30 mouse cellular contexts compared by ENCODE assay signal in the genomic region with DNA sequence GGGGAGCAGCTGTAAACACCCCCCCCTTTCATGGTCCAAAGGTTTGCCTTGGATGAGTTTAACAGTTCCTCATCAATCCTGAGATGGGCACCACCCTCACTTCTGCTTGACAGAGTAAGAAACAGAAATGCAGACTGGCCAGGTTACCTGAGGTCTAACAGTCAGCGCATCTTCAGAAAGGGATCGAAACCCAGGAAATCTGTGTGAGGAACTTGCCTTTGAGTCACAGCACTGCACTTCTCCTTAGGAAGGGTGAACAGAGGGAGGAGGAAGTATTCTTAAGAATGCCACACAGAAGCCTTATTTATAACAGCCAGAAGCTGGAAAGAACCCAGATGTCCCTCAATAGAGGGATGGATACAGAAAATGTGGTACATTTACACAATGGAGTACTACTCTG. TPM values are rescaled to one million over a fixed set of nuclear protein-coding genes. Genes with fewer than 3 reads are reported as not detected.
A peak's percentile ranks its signal among the peaks of the same experiment; 100 is the strongest.
DNase-seq lines count a peak whose midpoint lies in the region; ATAC-seq and TF ChIP-seq lines count a peak whose summit lies in the region.
"Had no signal": no experiment of that assay in that cellular context is flagged by ENCODE, and none has a peak within 500 bp of the region (broad histone marks: within the 10 kb centered on the region; RNA-seq: fewer than 3 reads in every experiment).

No protein-coding gene starts in this region.

- DNase-seq in liver, adult 2 months (ENCODE audit: extremely low read depth, low read depth, low spot score): peak; percentile 26
- no peak for DNase-seq in liver, postnatal 0 days
- DNase-seq in kidney, postnatal 36 days: no peak
- no peak for DNase-seq in left cerebral cortex, postnatal 14 days (ENCODE audit: low spot score in 2 of 2)
- no peak for DNase-seq in cerebellum, adult 9-11 months
- DNase-seq: adrenal gland, adult 2 months; adrenal gland, postnatal 10 days; adrenal gland, postnatal 25 days; B cell, adult 2 months; cerebellum, adult 11-12 months; cerebellum, adult 2 months; cerebellum, adult 9-10 months; cerebellum, postnatal 14 days; cerebellum, postnatal 36 days; forebrain, postnatal 0 days had no signal

- no peaks in the 10 kb centered on the region for H3K9me3 ChIP-seq in liver, postnatal 0 days (ENCODE audit: low read length)
- H3K9me3 ChIP-seq: embryonic facial prominence, embryonic 10.5 days; embryonic facial prominence, embryonic 12.5 days; forebrain, embryonic 13.5 days; forebrain, embryonic 15.5 days; G1E had no signal

- H3K27me3 ChIP-seq in liver, adult 2 months (ENCODE audit: control insufficient read depth, insufficient read depth, low read length): no peaks in the 10 kb centered on the region
- no peaks in the 10 kb centered on the region for H3K27me3 ChIP-seq in liver, postnatal 0 days (ENCODE audit: insufficient read depth, low read length)
- H3K27me3 ChIP-seq: CH12.LX; embryonic facial prominence, embryonic 12.5 days; forebrain, embryonic 13.5 days; forebrain, embryonic 15.5 days had no signal

- no peak for ATAC-seq in liver, postnatal 0 days
- ATAC-seq in granulocyte monocyte progenitor cell, adult 5-6 weeks (replicated peaks; ENCODE audit: poor library complexity, severe bottlenecking): peak; percentile 96
- ATAC-seq in megakaryocyte progenitor cell, adult 5-6 weeks (replicated peaks; ENCODE audit: poor library complexity): peak; percentile 91
- ATAC-seq in neutrophil, adult 5-6 weeks (ENCODE audit: extremely low read depth, insufficient number of reproducible peaks, low FRiP score, poor library complexity, severe bottlenecking): peak; percentile 23; the same call in 1 of the 2 replicates
- ATAC-seq: activated CD4-positive, CD25-positive, alpha-beta regulatory T cell, adult 4 months; CD4-positive, CD25-positive, alpha-beta regulatory T cell, adult 4 months; forebrain, embryonic 13.5 days; forebrain, embryonic 15.5 days; forebrain, postnatal 0 days; Patski had no signal

- no peak overlapping the region for H3K9ac ChIP-seq in liver, adult 2 months (ENCODE audit: low read depth, low read length)
- H3K9ac ChIP-seq in liver, postnatal 0 days (replicated peaks): no peak overlapping the region
- H3K9ac ChIP-seq: embryonic facial prominence, embryonic 12.5 days; forebrain, embryonic 13.5 days; forebrain, embryonic 15.5 days; forebrain, postnatal 0 days had no signal

- no peaks in the 10 kb centered on the region for H3K4me1 ChIP-seq in liver, adult 2 months (ENCODE audit: control insufficient read depth, insufficient read depth, low read length)
- no peaks in the 10 kb centered on the region for H3K4me1 ChIP-seq in liver, postnatal 0 days (ENCODE audit: insufficient read depth)
- H3K4me1 ChIP-seq: embryonic facial prominence, embryonic 10.5 days; embryonic facial prominence, embryonic 12.5 days; forebrain, embryonic 13.5 days; forebrain, embryonic 15.5 days had no signal

- TF ChIP-seq CTCF in liver, adult 2 months (IDR thresholded peaks at IDR 0.05; ENCODE audit: low read depth, low read length): no peak
- TF ChIP-seq CTCF in liver, postnatal 0 days (IDR thresholded peaks at IDR 0.05; ENCODE audit: low read depth): no peak

- intact Hi-C loops in left cerebral cortex, postnatal 14 days (cut with DNase I): no loop called here

- TF ChIP-seq EP300 in liver, postnatal 0 days (IDR thresholded peaks at IDR 0.05; ENCODE audit: low read depth): no peak

- no peak for TF ChIP-seq POLR2A in liver, adult 2 months (IDR thresholded peaks at IDR 0.05; ENCODE audit: extremely low read depth, insufficient read depth, low read length)

- no peak overlapping the region for H3K4me3 ChIP-seq in liver, adult 2 months (ENCODE audit: insufficient read depth, low read depth, low read length)
- H3K4me3 ChIP-seq in liver, postnatal 0 days (ENCODE audit: low read depth, low read length): no peak overlapping the region
- H3K4me3 ChIP-seq: embryonic facial prominence, embryonic 10.5 days; embryonic facial prominence, embryonic 12.5 days; forebrain, embryonic 13.5 days; forebrain, embryonic 15.5 days had no signal

- no peak overlapping the region for H3K4me2 ChIP-seq in liver, postnatal 0 days (ENCODE audit: low read depth, low read length)
- H3K4me2 ChIP-seq: embryonic facial prominence, embryonic 12.5 days; forebrain, embryonic 13.5 days; forebrain, embryonic 15.5 days had no signal

- WGBS in liver, adult 2 months: 92% methylated on average over 2 of the region's 2 CpGs
- WGBS in liver, postnatal 0 days (ENCODE audit: insufficient replicate concordance): 56% methylated on average over 2 of the region's 2 CpGs

- H3K79me2 ChIP-seq in liver, adult 2 months (ENCODE audit: control insufficient read depth, insufficient read depth, low read length): no peaks in the 10 kb centered on the region

- no peaks in the 10 kb centered on the region for H3K36me3 ChIP-seq in liver, adult 2 months (ENCODE audit: control insufficient read depth, insufficient read depth, low read length)
- no peaks in the 10 kb centered on the region for H3K36me3 ChIP-seq in liver, postnatal 0 days (replicated peaks; ENCODE audit: insufficient read depth, low read length)
- H3K36me3 ChIP-seq: embryonic facial prominence, embryonic 10.5 days; embryonic facial prominence, embryonic 12.5 days; forebrain, embryonic 15.5 days; G1E had no signal

- no peak overlapping the region for H3K27ac ChIP-seq in liver, adult 2 months (replicated peaks; ENCODE audit: insufficient read depth, low read depth, low read length)
- no peak overlapping the region for H3K27ac ChIP-seq in liver, postnatal 0 days (ENCODE audit: low read depth)
- H3K27ac ChIP-seq: embryonic facial prominence, embryonic 10.5 days; embryonic facial prominence, embryonic 12.5 days; forebrain, embryonic 13.5 days; forebrain, embryonic 15.5 days had no signal

RNA-seq across cellular contexts. Expression of a gene that starts 37.0 kb away (rescaled TPM):
- not detected in 2 replicates for total RNA-seq in liver, adult 2 months (2014; rRNA removed)
- not detected in 2 replicates for polyA plus RNA-seq in liver, adult 2 months (2012; rRNA removed)
- polyA plus RNA-seq in liver, postnatal 0 days (2015; fragmentation: Nextera tagmentation; extraction: Ambion mirVana): not detected in 2 replicates
- not detected in 2 replicates for total RNA-seq in granulocyte monocyte progenitor cell, adult 5-6 weeks (2014; fragmentation: Nextera tagmentation)
- total RNA-seq in granulocyte monocyte progenitor cell, adult 5-6 weeks (2017): not detected in 2 replicates
- not detected in 2 replicates for total RNA-seq in megakaryocyte progenitor cell, adult 5-6 weeks (2015)
- not detected in 2 replicates for total RNA-seq in megakaryocyte progenitor cell, adult 5-6 weeks (2017)
- not detected in 2 replicates for total RNA-seq in neutrophil, adult 5-6 weeks (2017)
- total RNA-seq in left cerebral cortex, postnatal 14 days (2021): under 1 TPM; 0.13 to 0.15 TPM
- total RNA-seq: adrenal gland, adult 2 months; adrenal gland, postnatal 10 days; adrenal gland, postnatal 25 days; adrenal gland, postnatal 4 days; CH12.LX; forebrain, postnatal 0 days had no signal
- polyA plus RNA-seq: activated CD4-positive, CD25-positive, alpha-beta regulatory T cell, adult 4 months; adrenal gland, adult 2 months; CD4-positive, CD25-positive, alpha-beta regulatory T cell, adult 4 months; cerebellum, adult 2 months; embryonic facial prominence, embryonic 10.5 days; embryonic facial prominence, embryonic 12.5 days; embryonic facial prominence, embryonic 14.5 days; forebrain, embryonic 11.5 days; forebrain, embryonic 15.5 days; G1E; Patski had no signal
